Mouse (Mus musculus): ENCODE measurements around the gene Rab17. TPM values are rescaled to one million over a fixed set of nuclear protein-coding genes. Genes with fewer than 3 reads are reported as not detected.

The Rab17 gene
- total RNA-seq, 2 experiments from 2014 or later = not detected

DNA sequence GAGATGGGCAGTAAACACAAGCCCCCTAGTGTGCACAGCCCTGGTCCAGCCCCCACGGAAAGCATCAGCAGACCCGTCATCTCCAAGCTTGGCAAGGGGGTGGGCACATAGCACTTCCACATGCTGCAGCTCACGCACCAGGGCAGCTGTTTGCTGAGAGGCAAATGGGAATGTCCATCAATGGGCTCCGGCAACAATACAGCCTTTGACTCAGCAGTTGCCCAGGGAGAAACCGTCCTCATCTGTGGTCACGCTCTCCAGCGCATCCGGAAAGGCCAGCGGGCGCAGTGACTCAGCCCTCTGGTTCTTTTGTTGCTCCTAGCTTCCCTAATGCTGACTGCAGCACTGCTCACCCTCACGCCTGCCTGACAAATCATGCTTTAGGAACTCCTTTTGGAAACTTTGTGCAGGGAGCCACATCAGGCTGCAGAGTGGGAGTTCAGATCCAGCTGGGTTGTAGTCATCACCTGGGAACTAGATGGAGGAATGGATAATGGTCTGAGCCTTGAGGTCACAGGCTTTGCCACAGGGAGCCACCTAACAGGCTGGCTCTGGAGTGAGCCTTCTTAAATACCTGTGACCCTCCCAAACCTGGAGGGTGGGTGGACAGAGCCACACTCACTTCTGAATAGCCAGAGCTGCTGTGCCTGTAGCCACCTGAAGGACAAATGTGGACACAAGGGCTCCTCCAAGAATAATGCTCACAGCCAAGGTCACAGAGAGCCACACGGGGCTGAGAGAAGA is 5.6 kb upstream of the Rab17 start:
- TF ChIP-seq CTCF (conservative IDR thresholded peaks at IDR 0.05) = no peak
- H3K27ac ChIP-seq = peak overlapping the region; percentile 52
- no peak overlapping the region for H3K4me3 ChIP-seq
- DNase-seq (ENCODE audit: low spot score in 2 of 2) = peak; percentile 46 to 65

DNA sequence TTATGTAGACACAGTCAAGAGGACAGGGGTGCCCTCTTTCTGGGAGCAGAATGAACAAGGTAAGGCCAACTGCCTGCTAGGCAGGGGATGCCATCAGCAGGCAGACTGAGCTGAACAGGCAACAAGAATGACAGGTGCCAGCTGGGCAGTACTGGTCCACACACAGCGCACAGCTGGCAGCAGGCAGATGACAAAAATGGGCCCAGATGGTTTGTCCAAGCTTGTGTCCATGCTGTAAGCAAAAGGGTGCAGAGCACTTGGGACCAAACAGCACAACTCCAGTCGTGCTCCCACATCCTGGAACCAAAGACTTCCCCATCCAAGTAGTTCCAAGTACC is 4.1 kb upstream of the Rab17 start:
- H3K27ac ChIP-seq = peak overlapping the region; percentile 20; the same call in 1 of the 2 replicates
- H3K4me3 ChIP-seq = no peak overlapping the region
- DNase-seq (ENCODE audit: low spot score in 2 of 2) = no peak
- TF ChIP-seq CTCF (conservative IDR thresholded peaks at IDR 0.05) = no peak; the same call in 1 of the 2 replicates

DNA sequence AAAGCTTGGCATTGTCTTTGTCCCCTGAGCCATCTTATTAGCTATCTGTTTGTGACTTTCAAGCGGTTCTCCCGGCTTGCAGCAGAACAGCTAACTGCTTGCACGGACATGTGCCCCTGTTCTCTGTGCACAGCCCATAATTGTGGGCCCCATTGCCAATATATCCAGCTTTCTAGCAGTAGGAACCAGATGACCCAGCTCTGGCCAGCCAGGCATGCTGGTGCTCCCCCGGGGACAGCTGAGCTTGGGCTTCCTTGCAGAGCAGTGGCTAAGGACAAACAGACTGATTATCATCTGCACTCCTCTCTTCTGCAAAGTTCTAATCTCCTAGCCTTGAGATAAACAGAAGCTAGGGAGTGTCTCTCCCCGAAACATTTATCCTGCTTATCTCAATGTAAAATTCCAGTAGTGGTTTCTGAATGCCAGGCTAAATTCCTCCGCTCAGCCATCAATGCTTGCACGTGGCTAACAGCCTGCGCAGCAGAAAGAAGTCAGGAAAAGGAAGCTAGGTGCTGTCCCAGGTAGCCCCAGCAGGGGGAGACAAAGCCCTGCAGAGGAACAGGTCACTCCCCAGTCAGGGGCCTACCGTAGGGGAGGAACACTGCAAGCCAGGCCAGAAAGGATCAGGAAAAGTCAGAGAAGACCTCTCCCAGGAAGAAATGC is 3.6 kb upstream of the Rab17 start:
- DNase-seq (ENCODE audit: low spot score in 2 of 2) = peak; percentile 90 to 99

DNA sequence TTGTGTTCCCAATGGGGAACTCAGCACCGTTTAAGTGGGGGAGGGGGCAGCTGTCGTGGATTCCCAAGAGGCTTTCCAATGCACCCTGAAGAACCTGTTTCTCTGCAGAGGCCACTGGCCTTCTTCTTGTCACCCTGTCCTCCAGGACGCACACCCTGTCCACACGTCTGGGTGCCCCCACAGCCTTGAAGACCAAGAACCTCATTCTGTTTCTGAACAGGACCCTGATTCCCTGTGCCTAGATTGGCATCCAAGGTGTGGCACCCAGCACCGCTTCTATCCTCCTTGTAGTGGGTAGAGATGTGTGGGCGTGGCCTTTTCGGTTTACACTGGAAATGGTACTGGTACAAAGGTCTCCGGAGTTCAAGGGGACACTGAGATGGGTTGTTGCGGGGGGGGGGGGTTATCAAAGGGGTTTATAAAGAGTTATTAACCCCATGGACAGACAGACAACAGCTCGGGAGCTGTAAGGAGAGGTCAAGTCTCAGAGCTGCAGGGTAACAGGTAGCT is 475 bp upstream of the Rab17 start:
- DNase-seq (ENCODE audit: low spot score in 2 of 2) = no peak
- Histone ChIP-seq H3K27ac (no peak overlapping the region), H3K4me3 (no peak overlapping the region)
- no peak for TF ChIP-seq CTCF (conservative IDR thresholded peaks at IDR 0.05)

More for the DNA sequence above, 3.6 kb upstream of the Rab17 start:
- Histone ChIP-seq H3K4me3 (no peak overlapping the region), H3K27ac (peak overlapping the region; percentile 20; the same call in 1 of the 2 replicates)
- TF ChIP-seq CTCF (conservative IDR thresholded peaks at IDR 0.05) = peak; percentile 99; the same call in 1 of the 2 replicates

DNA sequence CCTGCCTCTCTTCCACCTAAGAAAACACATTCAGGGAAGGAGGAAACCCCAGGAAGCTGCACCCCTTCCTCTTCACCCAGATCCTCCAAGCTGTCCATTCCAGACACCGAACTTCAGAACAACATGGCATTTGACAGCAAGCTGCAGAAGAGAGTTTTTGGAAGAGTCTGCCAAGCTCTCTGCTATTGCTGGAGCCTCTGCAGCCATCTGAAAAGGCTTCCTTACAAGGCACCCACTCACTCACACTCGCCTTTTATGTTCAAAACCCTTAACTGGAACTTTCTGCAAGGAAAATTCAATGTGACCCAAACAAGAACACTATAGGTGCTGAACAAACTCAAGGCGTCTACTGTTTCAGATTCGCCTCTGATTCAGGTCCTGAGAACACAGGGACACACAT is 812 bp downstream of the Rab17 start:
- Histone ChIP-seq H3K4me3 (no peak overlapping the region), H3K27ac (no peak overlapping the region)
- no peak for DNase-seq (ENCODE audit: low spot score in 2 of 2)
- no peak for TF ChIP-seq CTCF (conservative IDR thresholded peaks at IDR 0.05)

DNA sequence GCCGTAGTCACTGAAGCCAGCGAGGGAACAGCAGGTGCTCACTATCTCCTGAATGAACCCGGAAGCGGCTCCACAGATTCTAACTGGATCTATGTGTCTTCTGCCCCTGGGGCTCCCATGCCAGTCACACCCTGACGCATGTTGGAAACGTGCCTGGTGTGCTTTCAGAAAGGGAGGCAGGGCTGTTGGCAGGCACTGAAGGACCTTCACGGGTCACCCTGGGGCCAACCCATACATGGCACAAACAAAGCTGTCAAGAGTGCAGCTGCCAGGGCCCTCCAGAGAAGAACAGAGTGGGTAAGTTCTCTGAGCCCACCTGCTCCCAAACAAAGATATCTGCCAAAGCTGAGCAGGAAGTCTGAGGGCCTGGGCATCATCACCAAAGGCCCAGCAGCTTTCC is 1.9 kb downstream of the Rab17 start:
- no peak for DNase-seq (ENCODE audit: low spot score in 2 of 2)
- no peak for TF ChIP-seq CTCF (conservative IDR thresholded peaks at IDR 0.05)
- H3K4me3 ChIP-seq = no peak overlapping the region
- H3K27ac ChIP-seq = no peak overlapping the region

DNA sequence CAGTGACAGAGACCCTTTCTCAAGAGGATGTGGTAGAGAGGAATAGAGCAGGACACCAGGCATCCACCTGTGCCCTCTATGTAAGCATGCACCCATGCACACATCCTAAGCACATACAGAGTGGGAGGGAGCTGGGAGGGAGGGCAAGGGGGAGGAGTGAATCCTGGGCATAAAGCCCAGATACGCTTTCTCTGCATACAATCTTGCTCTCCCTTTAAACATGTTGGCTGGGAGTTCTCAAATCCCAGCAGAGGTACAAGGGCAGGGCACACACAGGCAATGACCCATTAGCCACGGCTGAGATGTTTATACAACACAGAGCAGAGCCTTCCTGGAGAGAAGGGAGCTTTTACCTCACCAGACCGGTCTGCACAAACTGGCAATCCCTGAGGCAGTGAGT is 6.5 kb downstream of the Rab17 start:
- no peak overlapping the region for H3K4me3 ChIP-seq
- no peak overlapping the region for H3K27ac ChIP-seq
- DNase-seq (ENCODE audit: low spot score in 2 of 2) = no peak
- no peak for TF ChIP-seq CTCF (conservative IDR thresholded peaks at IDR 0.05)

DNA sequence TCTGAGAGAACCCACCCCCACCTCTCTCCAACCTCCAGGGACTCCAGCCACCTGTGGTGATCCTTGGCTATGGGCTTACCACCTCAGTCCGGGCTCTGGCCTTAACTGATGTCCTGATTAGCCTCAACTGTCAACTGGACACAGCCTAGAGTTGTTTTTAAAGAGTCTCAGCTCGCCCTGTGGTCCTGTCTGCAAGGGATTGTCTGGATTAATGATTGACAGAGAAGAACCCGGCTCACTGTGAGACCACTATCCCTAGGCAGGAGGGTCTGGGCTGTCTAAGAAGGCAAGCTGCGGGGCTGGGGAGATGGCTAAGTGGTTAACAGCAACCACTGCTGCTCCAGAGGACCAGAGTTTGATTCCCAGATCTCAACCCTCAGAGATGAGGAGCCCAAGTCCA is 6.9 kb downstream of the Rab17 start:
- DNase-seq (ENCODE audit: low spot score in 2 of 2) = no peak
- no peak overlapping the region for H3K4me3 ChIP-seq
- peak overlapping the region; percentile 14; the same call in 1 of the 2 replicates for H3K27ac ChIP-seq
- TF ChIP-seq CTCF (conservative IDR thresholded peaks at IDR 0.05) = no peak

DNA sequence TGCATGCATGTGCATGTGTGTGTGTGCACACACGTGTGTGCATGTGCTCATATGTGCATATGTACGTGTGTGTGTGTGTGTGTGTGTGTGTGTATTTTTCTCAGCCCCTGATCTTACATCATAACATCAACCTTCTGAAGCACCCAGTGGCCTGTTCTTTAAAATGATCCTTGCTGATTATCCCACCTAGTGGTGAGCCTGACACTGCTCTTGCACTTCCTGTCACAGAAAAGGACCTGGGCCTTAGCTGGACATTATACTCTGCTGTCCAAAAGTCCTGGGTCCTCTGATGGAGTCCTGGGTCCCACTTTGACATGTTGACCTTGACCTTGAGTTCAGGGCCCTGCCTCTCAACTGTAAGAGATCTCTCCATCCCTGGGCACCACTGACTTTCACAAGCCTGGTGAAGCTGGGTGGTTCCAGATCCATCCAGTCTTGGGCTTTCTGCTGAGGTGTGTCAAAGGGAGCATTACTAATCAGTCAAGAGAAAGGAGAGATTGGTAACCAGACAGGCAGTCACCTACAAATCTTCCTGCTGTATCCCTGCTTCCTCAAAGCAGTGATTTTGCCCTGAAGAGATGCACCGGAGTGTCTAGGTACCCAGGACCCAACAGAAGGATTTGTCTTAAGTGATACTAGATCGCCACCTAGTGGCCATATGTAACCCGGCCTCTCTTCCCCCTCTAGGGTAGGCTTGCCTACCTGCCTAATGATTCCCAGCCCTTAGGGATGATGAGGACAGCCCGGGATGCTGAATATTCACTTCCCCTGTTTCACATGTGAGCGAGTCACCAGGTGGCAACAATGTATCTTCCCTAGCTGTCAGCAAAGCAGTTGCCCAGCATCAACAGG is 13.0 kb downstream of the Rab17 start:
- no peak overlapping the region for H3K4me3 ChIP-seq
- DNase-seq (ENCODE audit: low spot score in 2 of 2) = peak; percentile 64 to 76
- TF ChIP-seq CTCF (conservative IDR thresholded peaks at IDR 0.05) = peak; percentile 91
- no peak overlapping the region for H3K27ac ChIP-seq

DNA sequence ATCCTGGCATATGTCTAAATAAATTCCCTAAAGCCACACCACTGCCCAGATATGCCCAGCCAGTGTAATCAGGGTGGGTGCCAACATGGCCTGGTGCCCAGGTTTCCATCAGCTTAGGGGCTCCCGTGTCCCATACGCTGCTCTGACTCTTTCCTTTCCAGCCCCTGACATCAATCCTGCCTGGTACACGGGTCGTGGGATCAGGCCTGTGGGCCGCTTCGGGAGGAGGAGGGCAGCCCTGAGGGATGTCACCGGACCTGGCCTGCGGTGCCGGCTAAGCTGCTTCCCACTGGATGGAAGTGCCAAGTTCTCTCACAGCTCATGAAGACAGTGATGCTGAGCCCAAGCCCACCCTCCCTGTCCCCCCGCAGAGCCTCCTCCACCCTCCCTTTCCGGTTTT is 15.8 kb downstream of the Rab17 start:
- H3K4me3 ChIP-seq = no peak overlapping the region
- no peak for DNase-seq (ENCODE audit: low spot score in 2 of 2)
- TF ChIP-seq CTCF (conservative IDR thresholded peaks at IDR 0.05) = no peak
- H3K27ac ChIP-seq = no peak overlapping the region

DNA sequence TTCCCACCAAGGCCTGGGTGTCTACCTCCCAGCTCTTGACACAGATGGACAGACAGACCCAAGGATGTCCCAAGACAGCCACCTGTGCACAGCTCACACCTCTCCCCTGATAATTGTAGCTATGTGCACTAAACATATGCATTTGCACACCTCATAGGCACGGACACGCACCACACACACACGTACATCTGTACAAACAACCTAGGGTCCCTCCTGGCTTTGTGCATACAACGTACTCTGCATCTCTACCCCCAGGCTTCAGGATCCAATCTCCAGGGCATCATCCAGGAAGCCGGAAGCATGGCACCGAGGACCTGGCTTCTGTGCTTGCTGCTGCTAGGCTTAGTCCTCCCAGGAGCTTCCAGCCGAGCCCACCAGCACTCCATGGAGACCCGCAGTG is 16.7 kb downstream of the Rab17 start, which contains the start of gene Prlh:
Gene Prlh, plus strand, starts transcription at position 301 of the 400 bp plus-strand sequence.
- Histone ChIP-seq H3K4me3 (no peak within 1 kb of the TSS), H3K27ac (no peak within 1 kb of the TSS)
- TF ChIP-seq CTCF (conservative IDR thresholded peaks at IDR 0.05) = no peak
- DNase-seq (ENCODE audit: low spot score in 2 of 2) = no peak

DNA sequence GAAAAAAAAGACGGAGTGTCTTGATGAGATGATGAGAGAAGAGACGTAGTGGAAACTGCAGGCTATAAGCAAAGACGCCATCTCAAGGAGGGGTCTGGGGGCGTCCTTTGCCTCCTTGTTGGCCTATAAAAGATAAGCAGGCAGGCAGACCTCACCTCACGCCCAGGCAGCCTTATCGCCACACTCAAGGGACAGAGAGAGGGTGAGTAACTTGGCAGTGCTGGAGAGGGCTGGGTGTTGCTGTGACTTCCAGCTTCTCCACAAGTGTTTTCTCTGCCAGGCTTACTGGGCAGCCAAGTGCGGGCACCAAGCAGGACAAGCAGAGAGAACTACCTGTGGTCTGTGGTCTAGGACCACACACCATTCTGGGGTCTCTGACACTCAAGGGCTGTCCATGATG is 17.8 kb downstream of the Rab17 start:
- Histone ChIP-seq H3K27ac (no peak overlapping the region), H3K4me3 (no peak overlapping the region)
- DNase-seq (ENCODE audit: low spot score in 2 of 2) = no peak
- TF ChIP-seq CTCF (conservative IDR thresholded peaks at IDR 0.05) = no peak

DNA sequence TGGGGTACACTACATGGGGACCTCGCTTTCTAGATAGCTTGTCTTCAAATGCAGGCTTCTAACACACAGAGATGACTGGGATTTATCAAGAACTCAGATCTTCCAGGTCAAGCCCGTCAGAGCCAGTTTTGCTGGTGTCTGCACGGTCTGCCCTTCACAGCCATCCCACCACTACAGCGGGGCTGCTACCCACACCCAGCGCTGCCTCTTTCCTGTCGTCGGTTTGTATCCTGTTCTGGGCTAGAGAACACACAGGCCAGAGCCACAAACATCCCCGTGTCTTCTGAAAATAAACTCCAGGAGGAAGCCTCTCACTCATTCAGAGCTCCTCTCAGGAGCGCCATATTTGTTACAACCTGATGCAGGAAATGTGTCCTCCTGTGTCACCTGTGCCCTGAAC is 20.2 kb downstream of the Rab17 start:
- H3K27ac ChIP-seq = no peak overlapping the region
- TF ChIP-seq CTCF (conservative IDR thresholded peaks at IDR 0.05) = no peak
- DNase-seq (ENCODE audit: low spot score in 2 of 2) = no peak
- no peak overlapping the region for H3K4me3 ChIP-seq

Data from layer of hippocampus, adult 2 months (tissue).